Mouse (Mus musculus) embryonic facial prominence, embryonic 10.5 days (tissue): ENCODE results near the gene Swsap1. TPM values are rescaled to one million over a fixed set of nuclear protein-coding genes. Genes with fewer than 3 reads are reported as not detected.
A peak's percentile ranks its signal among the peaks of the same experiment; 100 is the strongest.

ENCODE experiments used
- DNase-seq: peaks from one replicate; pipeline ENCODE4 v3.0.0-alpha.2; 2017; ENCODE audit warnings: low spot score
- H3K27ac ChIP-seq: fragments of 300-500 bp; sonication (generic); replicated peaks from 2 replicates; pipeline ENCODE4 v1.5.1; 2016; ENCODE audit warnings: mild to moderate bottlenecking
- H3K27me3 ChIP-seq: fragments of 300-500 bp; sonication (generic); replicated peaks from 2 replicates; pipeline ENCODE4 v1.6.1; 2016; ENCODE audit warnings: low read depth, mild to moderate bottlenecking; ENCODE audit not compliant: poor library complexity, severe bottlenecking
- H3K36me3 ChIP-seq: fragments of 300-500 bp; sonication (generic); replicated peaks from 2 replicates; pipeline ENCODE4 v1.6.1; 2016; ENCODE audit warnings: mild to moderate bottlenecking, moderate library complexity
- H3K4me1 ChIP-seq: fragments of 300-500 bp; sonication (generic); 2 replicates; pipeline ENCODE4 v1.6.1; 2016
- H3K4me3 ChIP-seq: fragments of 300-500 bp; sonication (generic); 2 replicates; pipeline ENCODE4 v1.5.1; 2016; ENCODE audit warnings: mild to moderate bottlenecking, moderate library complexity
- H3K9me3 ChIP-seq: fragments of 300-500 bp; sonication (generic); 2 replicates; pipeline ENCODE4 v1.6.1; 2016; ENCODE audit warnings: mild to moderate bottlenecking
- WGBS: fragments of 180-500 bp; shearing (Covaris S2); methylation state at CpG from one replicate; pipeline ENCODE4 v1.1.7; 2016; 5-methylcytosine and 5-hydroxymethylcytosine counted together
- polyA plus RNA-seq: library from polyadenylated mRNA; unstranded; fragments of >200 nt; fragmentation: Nextera tagmentation; extraction: Ambion mirVana; gene quantifications from 2 replicates; pipeline ENCODE4 v1.2.1, GENCODE M21; 2016

Swsap1 gene
- polyA plus RNA-seq, 1 experiment from 2014 or later, result 8.0 TPM

GRCm38 (mm10) chr9:21938234-21938855 is 17.2 kb upstream of the Swsap1 start:
- Histone ChIP-seq H3K27me3 (peaks cover 24% of the 10 kb centered on the region), H3K4me3 (no peak overlapping the region), H3K9me3 (no peaks in the 10 kb centered on the region), H3K4me1 (peaks cover 24% of the 10 kb centered on the region), H3K27ac (no peak overlapping the region), H3K36me3 (no peaks in the 10 kb centered on the region)
- WGBS, result 84% methylated on average over 4 of the region's 4 CpGs
- no peak for DNase-seq

GRCm38 (mm10) chr9:21943046-21943445 is 12.5 kb upstream of the Swsap1 start:
- 77% methylated on average over 12 of the region's 12 CpGs for WGBS

GRCm38 (mm10) chr9:21943638-21944037 is 11.9 kb upstream of the Swsap1 start:
- Histone ChIP-seq H3K4me3 (no peak overlapping the region), H3K9me3 (no peaks in the 10 kb centered on the region), H3K27me3 (peaks cover 48% of the 10 kb centered on the region), H3K27ac (no peak overlapping the region), H3K4me1 (peaks cover 17% of the 10 kb centered on the region), H3K36me3 (no peaks in the 10 kb centered on the region)
- no peak for DNase-seq
- 53% methylated on average over 12 of the region's 12 CpGs for WGBS

More at GRCm38 (mm10) chr9:21943046-21943445, 12.5 kb upstream of the Swsap1 start:
- no peak for DNase-seq
- Histone ChIP-seq H3K36me3 (no peaks in the 10 kb centered on the region), H3K27me3 (peaks cover 46% of the 10 kb centered on the region), H3K4me3 (no peak overlapping the region), H3K9me3 (no peaks in the 10 kb centered on the region), H3K4me1 (peaks cover 22% of the 10 kb centered on the region), H3K27ac (no peak overlapping the region)

GRCm38 (mm10) chr9:21944267-21944666 is 11.3 kb upstream of the Swsap1 start:
- H3K36me3 ChIP-seq, result no peaks in the 10 kb centered on the region
- 25% methylated on average over 23 of the region's 23 CpGs for WGBS
- no peak overlapping the region for H3K27ac ChIP-seq
- peaks cover 17% of the 10 kb centered on the region for H3K4me1 ChIP-seq
- DNase-seq, result peak; percentile 50
- peaks cover 53% of the 10 kb centered on the region for H3K27me3 ChIP-seq
- H3K9me3 ChIP-seq, result no peaks in the 10 kb centered on the region
- H3K4me3 ChIP-seq, result no peak overlapping the region

DNA sequence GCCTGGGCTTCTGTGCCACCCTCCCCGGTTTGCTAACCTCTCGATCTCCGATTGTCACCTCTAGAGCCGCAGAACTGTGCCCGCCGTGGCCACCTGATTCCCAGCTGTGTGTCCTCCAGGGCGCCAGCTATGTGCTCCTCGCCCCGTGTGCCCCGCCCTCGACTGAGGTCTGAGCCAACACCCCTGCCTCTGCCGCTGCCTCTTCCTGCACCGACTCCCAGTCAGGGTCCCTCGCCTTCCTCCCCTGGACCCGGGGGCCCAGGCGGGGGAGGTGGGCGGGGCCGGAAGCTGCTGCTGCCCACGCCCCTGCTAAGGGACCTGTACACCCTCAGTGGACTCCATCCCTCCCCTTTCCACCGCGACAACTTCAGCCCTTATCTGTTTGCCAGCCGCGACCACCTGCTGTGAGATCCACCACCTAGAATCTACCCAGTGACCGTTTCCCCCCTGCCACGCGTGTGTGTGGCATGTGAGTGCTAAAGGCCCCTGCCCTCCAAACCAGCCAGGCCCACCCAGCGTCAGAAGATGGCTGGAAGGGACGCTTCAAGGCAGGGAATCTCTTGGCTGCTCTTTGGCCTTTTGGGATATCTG is 7.9 kb upstream of the Swsap1 start:
- Histone ChIP-seq H3K36me3 (no peaks in the 10 kb centered on the region), H3K9me3 (no peaks in the 10 kb centered on the region), H3K27me3 (peaks cover 53% of the 10 kb centered on the region), H3K4me3 (peak overlapping the region; percentile 44), H3K27ac (no peak overlapping the region; the same call in 1 of the 2 replicates), H3K4me1 (peaks cover 17% of the 10 kb centered on the region)
- 4% methylated on average over 28 of the region's 28 CpGs for WGBS
- DNase-seq, result no peak

- H3K36me3 ChIP-seq, result no peaks in the 10 kb centered on the region
- H3K4me3 ChIP-seq, result no peak overlapping the region
- 58% methylated on average over 8 of the region's 8 CpGs for WGBS
- DNase-seq, result no peak
- peaks cover 17% of the 10 kb centered on the region for H3K4me1 ChIP-seq
- H3K27ac ChIP-seq, result no peak overlapping the region
- H3K9me3 ChIP-seq, result no peaks in the 10 kb centered on the region
- H3K27me3 ChIP-seq, result peaks cover 53% of the 10 kb centered on the region
Observed at GRCm38 (mm10) chr9:21948146-21948545, 7.4 kb upstream of the Swsap1 start.

DNA sequence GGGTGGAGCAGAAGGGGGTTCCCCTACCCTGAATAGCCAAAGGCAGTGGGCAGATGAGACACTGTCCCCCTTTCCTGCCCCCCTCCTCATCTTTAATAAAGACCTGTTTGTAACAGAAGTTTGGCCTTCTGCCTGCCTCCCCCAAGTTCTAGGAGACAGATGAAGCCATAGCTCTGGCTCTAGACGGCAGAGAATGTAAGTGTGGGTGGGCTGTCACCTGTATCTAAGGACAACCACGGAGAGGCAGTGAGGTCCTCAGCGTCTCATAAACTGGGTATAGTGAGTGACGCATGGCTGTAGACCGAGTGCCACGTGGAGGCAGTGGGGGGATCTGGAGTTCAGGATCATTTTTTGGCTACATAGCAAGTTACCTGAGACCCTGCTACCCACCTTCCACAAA is 6.8 kb upstream of the Swsap1 start:
- WGBS, result 64% methylated on average over 6 of the region's 6 CpGs
- Histone ChIP-seq H3K4me3 (no peak overlapping the region), H3K4me1 (peaks cover 20% of the 10 kb centered on the region), H3K9me3 (no peaks in the 10 kb centered on the region), H3K36me3 (no peaks in the 10 kb centered on the region), H3K27ac (no peak overlapping the region), H3K27me3 (peaks cover 46% of the 10 kb centered on the region)
- DNase-seq, result no peak

GRCm38 (mm10) chr9:21950322-21950721 is 5.2 kb upstream of the Swsap1 start:
- H3K9me3 ChIP-seq, result no peaks in the 10 kb centered on the region
- H3K36me3 ChIP-seq, result no peaks in the 10 kb centered on the region
- no peak overlapping the region for H3K4me3 ChIP-seq
- 15% methylated on average over 11 of the region's 11 CpGs for WGBS
- peak; percentile 87 for DNase-seq
- H3K27ac ChIP-seq, result no peak overlapping the region
- H3K4me1 ChIP-seq, result peaks cover 18% of the 10 kb centered on the region
- H3K27me3 ChIP-seq, result peaks cover 38% of the 10 kb centered on the region

GRCm38 (mm10) chr9:21951977-21952376 is 3.6 kb upstream of the Swsap1 start:
- DNase-seq, result no peak
- Histone ChIP-seq H3K4me1 (peaks cover 23% of the 10 kb centered on the region), H3K36me3 (no peaks in the 10 kb centered on the region), H3K4me3 (no peak overlapping the region), H3K27me3 (peaks cover 22% of the 10 kb centered on the region), H3K9me3 (no peaks in the 10 kb centered on the region), H3K27ac (no peak overlapping the region)
- 84% methylated on average over 3 of the region's 3 CpGs for WGBS

GRCm38 (mm10) chr9:21953600-21953999 is 2.0 kb upstream of the Swsap1 start:
- H3K9me3 ChIP-seq, result no peaks in the 10 kb centered on the region
- H3K4me3 ChIP-seq, result no peak overlapping the region
- H3K4me1 ChIP-seq, result peaks cover 13% of the 10 kb centered on the region
- H3K36me3 ChIP-seq, result no peaks in the 10 kb centered on the region
- H3K27me3 ChIP-seq, result peaks cover 6% of the 10 kb centered on the region
- no peak overlapping the region for H3K27ac ChIP-seq
- no peak for DNase-seq
- WGBS, result 20% methylated on average over 3 of the region's 3 CpGs

GRCm38 (mm10) chr9:21954635-21955034 is 920 bp upstream of the Swsap1 start:
- Histone ChIP-seq H3K4me1 (peaks cover 13% of the 10 kb centered on the region), H3K9me3 (no peaks in the 10 kb centered on the region), H3K4me3 (peak overlapping the region; percentile 76), H3K27me3 (peaks cover 10% of the 10 kb centered on the region), H3K27ac (no peak overlapping the region), H3K36me3 (0 out of 2 replicates have a peak, but pooled peaks cover 6% of the 10 kb centered on the region)
- DNase-seq, result no peak
- WGBS, result 89% methylated on average over 3 of the region's 3 CpGs

- H3K27me3 ChIP-seq, result peaks cover 16% of the 10 kb centered on the region
- no peaks in the 10 kb centered on the region for H3K9me3 ChIP-seq
- DNase-seq, result no peak
- peak overlapping the region; percentile 96 for H3K27ac ChIP-seq
- 2% methylated on average over 18 of the region's 18 CpGs for WGBS
- peak overlapping the region; percentile 76 for H3K4me3 ChIP-seq
- H3K36me3 ChIP-seq, result 0 out of 2 replicates have a peak, but pooled peaks cover 6% of the 10 kb centered on the region
- H3K4me1 ChIP-seq, result peaks cover 14% of the 10 kb centered on the region
Observed at GRCm38 (mm10) chr9:21955225-21955569, 358 bp upstream of the Swsap1 start.

- H3K27ac ChIP-seq, result no peak overlapping the region
- WGBS, result 84% methylated on average over 5 of the region's 5 CpGs
- H3K9me3 ChIP-seq, result no peaks in the 10 kb centered on the region
- H3K36me3 ChIP-seq, result 0 out of 2 replicates have a peak, but pooled peaks cover 6% of the 10 kb centered on the region
- peaks cover 48% of the 10 kb centered on the region for H3K27me3 ChIP-seq
- DNase-seq, result no peak
- H3K4me3 ChIP-seq, result no peak overlapping the region
- H3K4me1 ChIP-seq, result peaks cover 44% of the 10 kb centered on the region
Observed at GRCm38 (mm10) chr9:21958372-21958771, 2.8 kb downstream of the Swsap1 start.
